Mouse (Mus musculus) ovary, adult 18-20 months (tissue): ENCODE measurements around the gene Rbfox1.

Experiments
- DNase-seq: peaks from one replicate; pipeline ENCODE4 v3.0.0; 2022; ENCODE audit warnings: low spot score, mixed read lengths

Rbfox1 gene

GRCm38 (mm10) chr16:5992045-5993011, 107.2 kb downstream of the Rbfox1 start:
- DNase-seq = no peak

- no peak for DNase-seq
These were observed 112.0 kb downstream of the Rbfox1 start for GRCm38 (mm10) chr16:5997136-5997535.

- no peak for DNase-seq
These were observed 112.5 kb downstream of the Rbfox1 start for GRCm38 (mm10) chr16:5997651-5998050.

- no peak for DNase-seq
These were observed 114.9 kb downstream of the Rbfox1 start for GRCm38 (mm10) chr16:6000016-6000415.

DNA sequence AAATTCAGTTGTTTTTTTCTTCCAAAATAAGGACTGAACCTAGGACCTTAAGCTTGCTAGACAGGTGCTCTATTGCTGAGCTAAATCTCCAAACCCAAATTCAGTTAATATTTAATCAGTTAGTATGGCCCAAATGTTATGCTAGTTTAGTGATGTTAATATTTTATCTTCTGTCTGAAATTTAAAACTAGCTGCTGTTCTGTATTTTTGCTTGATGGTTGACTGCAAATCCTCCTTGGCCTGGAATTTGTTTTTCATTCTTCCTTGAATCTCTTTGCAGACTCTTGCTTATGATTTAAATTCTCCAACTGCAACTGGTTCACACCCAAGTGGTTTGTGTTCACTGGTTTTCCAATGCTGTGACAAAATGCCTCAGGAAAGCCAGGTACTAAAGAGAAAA, 121.8 kb downstream of the Rbfox1 start:
- no peak for DNase-seq

GRCm38 (mm10) chr16:6012853-6013252, 127.7 kb downstream of the Rbfox1 start:
- no peak for DNase-seq

DNA sequence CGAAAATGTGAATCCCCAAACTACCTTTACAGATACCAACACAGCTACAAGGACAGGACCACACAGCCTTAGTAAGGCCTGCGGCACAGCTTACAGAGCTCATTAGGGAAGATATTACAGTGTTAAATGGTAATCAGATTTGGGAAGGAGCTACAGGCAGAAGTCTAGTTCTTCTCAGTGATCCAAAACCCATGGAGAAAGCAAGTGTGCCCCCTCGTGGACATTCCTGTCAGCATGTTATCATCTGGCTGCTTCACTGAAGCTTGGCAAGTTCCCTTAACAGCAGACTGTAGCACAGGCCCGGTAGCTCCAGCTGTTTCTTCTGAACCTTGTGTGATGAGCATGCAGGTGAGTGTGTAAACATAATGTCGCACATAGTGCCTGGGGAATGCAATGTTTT, 133.5 kb downstream of the Rbfox1 start:
- peak; percentile 51 for DNase-seq

GRCm38 (mm10) chr16:6019361-6019760, 134.2 kb downstream of the Rbfox1 start:
- DNase-seq = no peak

DNA sequence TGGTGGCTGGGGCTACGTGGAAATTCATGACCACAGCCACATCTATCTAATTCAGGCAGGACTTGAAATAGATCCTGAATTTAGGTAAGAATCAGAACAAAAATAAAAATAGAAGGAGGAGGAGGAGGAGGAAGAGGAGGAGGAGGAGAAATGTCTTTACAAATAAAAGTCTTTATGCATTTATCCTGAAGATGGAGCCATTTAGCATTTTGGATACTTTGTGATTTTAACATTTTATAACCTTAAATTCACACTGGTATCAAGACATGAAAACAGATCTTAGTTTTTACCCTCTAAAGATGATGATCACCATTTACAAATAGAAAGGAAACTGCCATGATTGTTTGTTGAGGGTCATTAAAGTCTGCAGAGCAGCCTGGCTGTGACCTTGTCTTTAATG, 146.1 kb downstream of the Rbfox1 start:
- DNase-seq = no peak

GRCm38 (mm10) chr16:6032563-6032962, 147.4 kb downstream of the Rbfox1 start:
- no peak for DNase-seq

GRCm38 (mm10) chr16:6034876-6035275, 149.7 kb downstream of the Rbfox1 start:
- DNase-seq = no peak

- no peak for DNase-seq
These were observed 151.9 kb downstream of the Rbfox1 start for GRCm38 (mm10) chr16:6037009-6037408.

DNA sequence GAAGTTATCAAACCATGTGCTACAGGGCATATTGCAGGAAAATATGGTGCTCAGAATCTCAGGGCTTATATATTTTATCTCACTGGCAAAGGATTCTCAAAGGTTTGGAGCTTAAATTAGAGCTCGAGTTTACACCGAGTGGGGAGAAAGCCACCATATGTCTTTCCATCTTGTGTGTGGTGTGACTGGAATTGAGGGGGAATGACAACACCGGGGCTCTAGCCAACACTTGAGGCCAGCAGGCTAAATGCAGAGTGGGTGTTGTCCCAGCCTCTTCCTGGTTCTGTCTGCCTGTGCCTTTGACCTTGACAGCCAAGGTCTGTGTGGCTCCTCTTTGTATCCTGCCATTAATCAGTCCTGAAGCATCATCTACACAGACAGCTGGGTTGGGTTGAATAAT, 157.6 kb downstream of the Rbfox1 start:
- no peak for DNase-seq

- DNase-seq = no peak
These were observed 163.4 kb downstream of the Rbfox1 start for GRCm38 (mm10) chr16:6048601-6049000.

DNA sequence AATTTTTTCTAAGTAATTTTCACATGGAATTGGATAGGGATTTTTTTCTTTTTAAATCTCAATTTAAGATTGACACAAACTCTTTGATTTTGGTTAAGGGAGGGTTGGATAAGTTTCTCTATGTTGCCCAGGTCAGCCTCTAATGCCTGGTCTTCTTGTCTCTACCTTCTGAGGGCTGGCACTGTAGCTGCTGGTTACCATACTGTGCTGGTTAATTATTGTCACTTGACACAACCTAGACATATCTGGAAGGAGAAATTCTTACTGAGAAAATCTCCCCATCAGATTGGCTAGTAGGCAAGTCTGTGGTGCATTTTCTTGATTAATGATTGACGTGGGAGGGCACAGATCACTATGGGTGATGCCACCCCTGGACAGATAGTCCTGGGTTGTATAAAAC, 177.3 kb downstream of the Rbfox1 start:
- DNase-seq = no peak

- no peak for DNase-seq
These were observed 180.3 kb downstream of the Rbfox1 start for GRCm38 (mm10) chr16:6065481-6065880.

- DNase-seq = no peak
These were observed 190.4 kb downstream of the Rbfox1 start for GRCm38 (mm10) chr16:6075442-6076050.

DNA sequence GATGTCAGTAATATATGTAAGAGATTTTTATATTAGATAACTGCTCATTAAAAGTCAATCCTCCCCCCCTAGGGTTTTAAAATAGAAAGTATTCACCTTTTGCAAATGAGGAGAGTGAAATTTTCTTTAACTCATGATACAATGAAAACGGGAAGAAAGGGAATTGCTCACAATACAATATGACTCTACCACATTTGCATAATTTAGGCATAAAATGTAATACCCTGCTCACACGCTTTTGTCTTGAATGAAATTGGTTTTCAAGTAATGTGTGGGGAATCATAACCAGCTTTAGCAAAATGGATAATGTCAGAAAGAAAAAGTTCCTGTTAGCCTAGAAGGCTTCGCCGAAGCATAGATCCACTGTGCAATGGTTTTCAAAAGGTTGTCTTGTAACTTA, 193.9 kb downstream of the Rbfox1 start:
- no peak for DNase-seq

DNA sequence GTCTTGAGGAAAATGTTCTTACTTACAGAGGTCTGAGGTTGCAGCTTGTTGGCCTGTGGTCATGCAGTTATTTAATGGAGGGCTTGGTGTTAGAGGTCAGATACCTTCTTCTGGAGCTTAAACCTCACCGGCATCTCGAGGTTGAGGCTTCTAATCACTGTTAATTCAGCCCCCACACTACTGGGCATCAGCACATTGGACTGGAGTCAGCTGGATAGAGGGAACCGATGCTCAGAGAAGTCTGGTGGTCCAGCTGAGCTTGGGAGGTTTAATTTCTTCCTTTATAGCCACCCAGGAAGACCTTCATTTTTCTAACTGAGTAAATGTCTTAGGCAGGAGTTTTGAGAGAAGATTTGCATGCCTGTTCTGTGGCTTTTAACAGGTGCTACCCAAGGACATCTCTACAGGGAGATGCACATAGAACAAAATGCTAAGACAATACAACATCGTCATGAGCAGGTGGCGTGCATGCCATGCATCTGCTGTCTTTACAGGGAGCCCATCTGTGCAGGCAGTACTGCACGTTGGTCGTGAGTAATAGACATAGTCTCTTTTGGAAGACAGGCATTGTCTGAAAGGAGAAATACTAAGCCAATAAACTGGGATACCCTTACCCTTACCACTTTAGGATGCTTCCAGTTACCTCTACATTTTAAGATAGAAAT, 199.7 kb downstream of the Rbfox1 start:
- no peak for DNase-seq

- no peak for DNase-seq
These were observed 201.0 kb downstream of the Rbfox1 start for GRCm38 (mm10) chr16:6086200-6086599.

DNA sequence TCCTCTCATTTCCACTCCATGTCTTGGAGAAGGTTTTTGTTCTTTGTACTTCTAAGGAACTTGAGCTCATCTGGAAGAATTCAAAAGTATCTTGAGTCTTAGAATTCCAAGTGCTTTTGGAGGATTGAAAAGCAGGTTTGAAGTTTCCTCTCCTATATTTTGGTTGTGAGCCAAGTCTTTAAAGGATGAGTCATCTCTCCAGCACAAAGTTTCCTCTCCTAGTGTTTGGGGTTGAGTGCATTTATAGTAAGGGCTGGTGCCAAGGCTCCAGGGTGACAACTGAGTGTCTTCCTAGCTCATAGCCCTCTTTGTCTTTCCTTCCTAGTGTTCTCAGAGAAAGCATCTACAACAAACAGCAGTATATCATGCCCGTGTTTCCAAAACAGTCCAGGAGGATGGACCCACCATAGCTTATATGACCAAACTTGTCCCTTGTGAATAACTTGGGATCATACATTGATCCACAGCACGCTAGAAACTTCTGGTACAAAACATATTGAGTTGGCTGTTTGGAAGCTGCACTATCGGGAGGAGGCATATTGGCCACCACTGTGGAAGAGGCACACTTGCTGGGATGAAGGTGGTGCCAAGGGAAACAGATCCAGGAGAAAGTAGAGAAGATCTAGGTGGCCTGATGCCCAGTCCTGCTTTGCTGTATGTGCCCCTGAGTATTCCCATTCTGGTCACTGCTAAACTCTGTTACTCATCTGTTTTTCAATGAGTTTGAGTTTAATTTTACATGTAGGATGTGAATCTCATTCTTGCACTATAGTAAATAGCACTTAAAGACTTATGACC, 206.4 kb downstream of the Rbfox1 start:
- DNase-seq = no peak
